Mouse (Mus musculus): ENCODE data around the gene Cic. TPM values are rescaled to one million over a fixed set of nuclear protein-coding genes. Genes with fewer than 3 reads are reported as not detected.
A peak's percentile ranks its signal among the peaks of the same experiment; 100 is the strongest.

Gene Cic
- polyA plus RNA-seq, 1 experiment from 2014 or later: 25.2 TPM

DNA sequence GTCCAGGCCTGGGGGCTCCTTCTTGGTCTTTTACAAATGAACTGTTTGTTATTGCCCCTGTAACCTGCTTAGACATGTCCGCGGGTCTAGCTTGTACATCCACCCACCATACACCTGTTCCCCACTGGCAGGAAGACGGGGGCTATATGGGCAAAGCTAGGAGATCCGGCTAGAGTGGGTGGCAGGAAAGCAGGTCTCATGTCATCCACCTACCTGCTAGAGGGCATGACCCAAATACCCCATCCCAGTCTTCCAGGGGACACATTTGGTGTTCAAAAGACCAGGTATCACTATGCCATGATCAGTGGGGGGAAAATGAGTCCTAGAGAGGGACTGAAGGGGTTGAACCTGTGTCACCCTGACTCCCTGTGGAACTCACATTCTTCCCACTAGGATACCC, 9.9 kb downstream of the Cic start:
- ATAC-seq (replicated peaks; ENCODE audit: low FRiP score): no peak
- peak overlapping the region; percentile 95; the same call in 1 of the 2 replicates for H3K27ac ChIP-seq (ENCODE audit: low read depth, low read length)
- 97% methylated on average over 4 of the region's 4 CpGs for WGBS
- peaks cover 66% of the 10 kb centered on the region for H3K4me1 ChIP-seq (replicated peaks; ENCODE audit: control insufficient read depth, insufficient read depth, low read length)
- no peak for DNase-seq (ENCODE audit: low spot score)
- H3K9me3 ChIP-seq (ENCODE audit: control insufficient read depth, low read length): no peaks in the 10 kb centered on the region
- peak overlapping the region; percentile 62 for H3K4me3 ChIP-seq (ENCODE audit: low read depth, low read length)
- H3K36me3 ChIP-seq (ENCODE audit: control insufficient read depth, insufficient read depth, low read length): peaks cover 5% of the 10 kb centered on the region; the same call in 1 of the 2 replicates
- no peaks in the 10 kb centered on the region for H3K27me3 ChIP-seq (replicated peaks; ENCODE audit: control insufficient read depth, insufficient read depth, low read length)
- peak overlapping the region; percentile 87 for H3K4me2 ChIP-seq
- H3K9ac ChIP-seq (ENCODE audit: low read depth, low read length): peak overlapping the region; percentile 72

DNA sequence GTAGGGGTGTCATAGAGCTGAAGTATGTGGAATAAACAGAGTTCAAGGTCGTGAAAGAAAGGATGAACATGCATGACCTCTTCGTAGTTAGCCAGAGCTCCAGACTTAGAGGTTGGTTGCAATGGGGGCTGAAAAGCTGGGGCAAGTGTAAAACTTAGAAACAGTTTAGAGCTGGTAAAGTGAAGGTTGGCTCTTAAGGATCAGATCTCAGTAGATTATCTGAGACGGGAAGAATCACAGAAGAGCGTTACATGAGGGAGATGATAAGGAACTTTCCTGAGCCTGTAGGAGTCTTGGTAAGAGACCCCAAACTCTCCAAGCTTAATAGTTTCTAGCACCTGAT, 10.5 kb downstream of the Cic start:
- peaks cover 65% of the 10 kb centered on the region for H3K4me1 ChIP-seq (replicated peaks; ENCODE audit: control insufficient read depth, insufficient read depth, low read length)
- no peaks in the 10 kb centered on the region for H3K9me3 ChIP-seq (ENCODE audit: control insufficient read depth, low read length)
- H3K4me3 ChIP-seq (ENCODE audit: low read depth, low read length): peak overlapping the region; percentile 62
- H3K27ac ChIP-seq (ENCODE audit: low read depth, low read length): peak overlapping the region; percentile 95
- DNase-seq (ENCODE audit: low spot score): no peak
- H3K36me3 ChIP-seq (ENCODE audit: control insufficient read depth, insufficient read depth, low read length): peaks cover 3% of the 10 kb centered on the region; the same call in 1 of the 2 replicates
- ATAC-seq (replicated peaks; ENCODE audit: low FRiP score): no peak
- H3K27me3 ChIP-seq (replicated peaks; ENCODE audit: control insufficient read depth, insufficient read depth, low read length): no peaks in the 10 kb centered on the region
- WGBS: 11% methylated on average over 4 of the region's 4 CpGs
- peak overlapping the region; percentile 87 for H3K4me2 ChIP-seq
- H3K9ac ChIP-seq (ENCODE audit: low read depth, low read length): peak overlapping the region; percentile 72

DNA sequence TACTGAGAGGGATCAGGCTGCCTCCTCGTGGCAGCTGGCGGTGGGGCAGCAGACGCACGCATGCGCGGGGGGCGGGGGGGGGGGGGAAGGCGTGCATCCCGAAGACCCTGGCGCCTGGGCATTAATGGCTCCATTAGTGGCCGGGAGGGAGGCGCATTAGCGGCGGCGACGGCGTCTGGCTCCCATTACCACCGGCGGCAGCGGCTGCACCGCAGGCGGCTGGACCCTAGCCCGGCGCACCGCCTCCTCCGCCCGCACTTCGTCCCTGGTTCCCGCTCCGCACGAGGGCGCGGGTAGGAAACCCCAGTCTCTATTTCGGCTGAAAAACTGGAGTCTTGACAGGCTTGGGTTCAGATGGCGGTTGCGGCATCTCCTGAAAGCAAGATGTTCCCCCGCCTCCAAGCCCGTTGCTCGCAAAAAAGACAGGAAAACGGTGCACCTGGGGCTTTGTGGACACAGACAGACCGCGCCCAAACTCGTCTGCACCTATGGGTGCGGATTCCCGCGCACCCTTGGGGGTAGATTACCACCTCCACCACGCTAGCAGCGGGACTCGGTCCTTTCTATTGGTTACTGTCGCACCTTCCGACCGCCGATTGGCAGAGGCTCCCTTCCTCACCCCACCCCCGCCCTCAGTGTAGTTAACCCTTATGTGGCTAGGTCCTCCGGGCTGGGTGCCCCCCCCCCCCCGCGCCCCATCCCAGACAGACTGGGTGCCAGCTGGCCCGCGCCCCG, 11.0 kb downstream of the Cic start:
- under 1% methylated on average over 55 of the region's 60 CpGs for WGBS
- Histone ChIP-seq H3K4me1 (replicated peaks; ENCODE audit: control insufficient read depth, insufficient read depth, low read length) (peaks cover 65% of the 10 kb centered on the region), H3K4me2 (peak overlapping the region; percentile 87), H3K4me3 (ENCODE audit: low read depth, low read length) (peak overlapping the region; percentile 62), H3K36me3 (ENCODE audit: control insufficient read depth, insufficient read depth, low read length) (peaks cover 3% of the 10 kb centered on the region; the same call in 1 of the 2 replicates), H3K27ac (ENCODE audit: low read depth, low read length) (peak overlapping the region; percentile 95), H3K27me3 (replicated peaks; ENCODE audit: control insufficient read depth, insufficient read depth, low read length) (no peaks in the 10 kb centered on the region), H3K9ac (ENCODE audit: low read depth, low read length) (peak overlapping the region; percentile 72), H3K9me3 (ENCODE audit: control insufficient read depth, low read length) (no peaks in the 10 kb centered on the region)
- DNase-seq (ENCODE audit: low spot score): peak; percentile 88
- ATAC-seq (replicated peaks; ENCODE audit: low FRiP score): peak; percentile 69

DNA sequence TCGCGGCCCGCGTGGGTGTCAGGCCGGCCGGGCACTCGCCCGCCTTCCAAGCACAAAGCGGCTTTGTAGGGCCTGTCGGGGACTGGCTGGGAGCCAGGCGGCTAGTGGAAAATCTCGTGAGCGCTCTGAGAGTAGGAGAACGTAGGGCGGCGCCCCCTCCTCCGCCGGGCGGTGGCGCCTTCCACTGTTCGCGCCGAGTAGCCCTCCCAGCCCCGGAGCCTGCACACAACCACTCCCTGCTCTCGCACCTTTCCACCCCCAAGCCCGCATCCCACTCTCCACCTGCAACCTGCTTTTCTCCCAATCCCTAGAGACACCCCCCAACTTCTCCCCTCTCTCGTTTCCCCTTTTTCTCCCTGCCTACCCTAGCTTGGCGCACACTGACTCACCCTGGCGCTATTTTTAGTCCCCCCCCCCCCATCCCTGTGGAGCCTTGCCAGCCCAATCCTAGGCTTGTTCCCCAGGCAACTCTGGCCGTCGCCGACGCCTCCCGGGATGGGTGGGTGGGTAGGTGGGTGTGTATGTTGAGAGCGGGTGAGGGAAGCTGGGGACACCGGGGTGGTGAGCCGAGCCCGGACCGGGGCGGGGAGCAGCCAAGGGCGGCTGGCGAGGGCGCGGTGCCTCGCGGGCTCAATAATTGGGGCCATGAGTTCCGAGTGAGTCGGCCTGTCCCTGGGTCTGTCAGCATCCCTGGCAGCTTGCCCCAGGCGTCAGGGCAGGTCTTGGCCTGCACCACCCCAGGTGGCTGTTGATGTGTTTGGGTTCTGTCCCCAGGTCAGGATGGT, 11.8 kb downstream of the Cic start:
- H3K9ac ChIP-seq (ENCODE audit: low read depth, low read length): peak overlapping the region; percentile 72
- H3K4me3 ChIP-seq (ENCODE audit: low read depth, low read length): peak overlapping the region; percentile 62
- DNase-seq (ENCODE audit: low spot score) (peak; percentile 88), ATAC-seq (replicated peaks; ENCODE audit: low FRiP score) (peak; percentile 53)
- no peaks in the 10 kb centered on the region for H3K9me3 ChIP-seq (ENCODE audit: control insufficient read depth, low read length)
- peaks cover 3% of the 10 kb centered on the region; the same call in 1 of the 2 replicates for H3K36me3 ChIP-seq (ENCODE audit: control insufficient read depth, insufficient read depth, low read length)
- H3K4me2 ChIP-seq: peak overlapping the region; percentile 87
- H3K27me3 ChIP-seq (replicated peaks; ENCODE audit: control insufficient read depth, insufficient read depth, low read length): no peaks in the 10 kb centered on the region
- H3K4me1 ChIP-seq (replicated peaks; ENCODE audit: control insufficient read depth, insufficient read depth, low read length): peaks cover 67% of the 10 kb centered on the region
- peak overlapping the region; percentile 95 for H3K27ac ChIP-seq (ENCODE audit: low read depth, low read length)
- WGBS: under 1% methylated on average over 46 of the region's 49 CpGs

DNA sequence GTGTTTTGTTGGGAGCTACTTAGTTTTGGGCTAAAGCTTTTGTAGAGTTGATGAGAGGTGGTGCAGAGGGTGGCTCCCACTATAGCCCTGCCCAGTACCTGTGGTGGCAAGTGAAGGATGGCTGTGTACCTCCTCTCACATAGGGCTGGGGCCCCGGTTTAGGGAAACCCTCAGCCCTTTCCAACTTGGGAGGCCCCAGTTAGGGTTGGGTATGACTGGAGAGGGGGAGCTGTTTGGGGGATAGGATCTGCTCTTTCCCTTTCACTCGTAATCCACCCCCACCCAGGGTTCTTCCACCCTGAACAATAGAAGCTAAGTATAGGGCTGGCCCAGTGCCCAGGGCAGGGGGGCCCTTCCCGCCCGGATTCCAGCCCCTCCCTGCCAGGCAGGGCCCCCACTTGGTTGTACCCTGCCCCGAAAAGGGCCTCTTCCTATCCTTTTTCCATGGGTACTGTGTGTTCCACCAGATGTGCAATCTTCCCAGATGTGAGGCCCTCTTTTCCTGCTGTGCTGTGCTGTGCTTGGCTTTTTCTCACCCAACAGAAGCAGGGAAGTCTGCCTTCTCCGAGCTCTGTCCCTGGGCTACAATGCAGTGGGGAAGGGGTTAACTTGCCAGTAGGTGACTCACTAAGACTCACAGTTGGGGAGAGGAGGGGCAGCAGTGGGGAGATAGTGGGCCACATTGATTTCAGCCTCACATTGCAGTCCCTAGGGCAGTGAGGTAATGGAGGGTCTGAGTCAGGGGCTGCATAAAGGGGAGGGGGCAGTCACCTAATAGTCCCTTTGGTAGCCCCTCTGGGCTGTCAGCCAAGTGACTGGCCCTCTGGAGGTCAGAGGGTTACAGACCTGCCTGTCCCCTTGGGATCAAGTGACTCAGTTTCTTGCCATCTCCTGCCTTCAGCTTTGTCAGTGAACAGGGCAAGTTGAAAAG, 12.6 kb downstream of the Cic start:
- Histone ChIP-seq H3K4me3 (ENCODE audit: low read depth, low read length) (peak overlapping the region; percentile 62), H3K4me1 (replicated peaks; ENCODE audit: control insufficient read depth, insufficient read depth, low read length) (peaks cover 62% of the 10 kb centered on the region), H3K27me3 (replicated peaks; ENCODE audit: control insufficient read depth, insufficient read depth, low read length) (no peaks in the 10 kb centered on the region), H3K27ac (ENCODE audit: low read depth, low read length) (peak overlapping the region; percentile 95), H3K9me3 (ENCODE audit: control insufficient read depth, low read length) (no peaks in the 10 kb centered on the region), H3K4me2 (peak overlapping the region; percentile 87), H3K9ac (ENCODE audit: low read depth, low read length) (peak overlapping the region; percentile 72), H3K36me3 (ENCODE audit: control insufficient read depth, insufficient read depth, low read length) (peaks cover 8% of the 10 kb centered on the region)
- no peak; the same call in 1 of the 2 replicates for ATAC-seq (replicated peaks; ENCODE audit: low FRiP score)
- DNase-seq (ENCODE audit: low spot score): no peak
- whole genome bisulfite sequencing: 6% methylated on average over 6 of the region's 6 CpGs

DNA sequence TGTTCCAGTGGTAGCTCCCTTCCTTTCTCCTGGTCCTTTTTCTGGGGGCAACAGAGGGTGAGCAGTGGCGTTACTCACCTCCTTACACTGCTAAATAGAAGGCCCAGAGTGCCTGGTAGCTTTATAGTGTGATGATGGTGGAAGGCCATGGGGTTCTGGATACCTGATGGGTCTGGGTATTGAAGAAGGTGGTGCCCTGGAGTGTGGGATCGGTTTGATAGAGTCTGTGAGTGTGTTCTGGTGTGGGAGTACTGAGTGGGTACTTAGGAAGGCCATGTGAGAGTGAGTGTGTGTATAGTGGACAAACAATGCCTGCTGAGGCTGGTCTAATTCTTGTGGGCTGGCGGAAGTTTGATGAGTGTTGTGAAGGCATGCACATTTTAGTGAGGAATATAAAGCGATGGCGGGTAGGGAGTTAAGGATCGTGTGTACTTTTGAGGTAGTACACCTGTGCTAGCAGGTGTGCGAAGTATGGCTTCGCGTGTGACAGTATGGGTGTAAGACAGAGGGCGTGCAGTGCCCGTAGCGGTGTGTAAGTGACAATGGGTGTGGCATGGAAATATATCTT, 13.7 kb downstream of the Cic start:
- Histone ChIP-seq H3K36me3 (ENCODE audit: control insufficient read depth, insufficient read depth, low read length) (peaks cover 17% of the 10 kb centered on the region), H3K27me3 (replicated peaks; ENCODE audit: control insufficient read depth, insufficient read depth, low read length) (no peaks in the 10 kb centered on the region), H3K27ac (ENCODE audit: low read depth, low read length) (peak overlapping the region; percentile 95), H3K4me1 (replicated peaks; ENCODE audit: control insufficient read depth, insufficient read depth, low read length) (peaks cover 52% of the 10 kb centered on the region), H3K9me3 (ENCODE audit: control insufficient read depth, low read length) (no peaks in the 10 kb centered on the region), H3K4me2 (peak overlapping the region; percentile 87), H3K4me3 (ENCODE audit: low read depth, low read length) (peak overlapping the region; percentile 62), H3K9ac (ENCODE audit: low read depth, low read length) (peak overlapping the region; percentile 72)
- 23% methylated on average over 12 of the region's 12 CpGs for WGBS
- peak; percentile 25 for ATAC-seq (replicated peaks; ENCODE audit: low FRiP score)
- no peak for DNase-seq (ENCODE audit: low spot score)

DNA sequence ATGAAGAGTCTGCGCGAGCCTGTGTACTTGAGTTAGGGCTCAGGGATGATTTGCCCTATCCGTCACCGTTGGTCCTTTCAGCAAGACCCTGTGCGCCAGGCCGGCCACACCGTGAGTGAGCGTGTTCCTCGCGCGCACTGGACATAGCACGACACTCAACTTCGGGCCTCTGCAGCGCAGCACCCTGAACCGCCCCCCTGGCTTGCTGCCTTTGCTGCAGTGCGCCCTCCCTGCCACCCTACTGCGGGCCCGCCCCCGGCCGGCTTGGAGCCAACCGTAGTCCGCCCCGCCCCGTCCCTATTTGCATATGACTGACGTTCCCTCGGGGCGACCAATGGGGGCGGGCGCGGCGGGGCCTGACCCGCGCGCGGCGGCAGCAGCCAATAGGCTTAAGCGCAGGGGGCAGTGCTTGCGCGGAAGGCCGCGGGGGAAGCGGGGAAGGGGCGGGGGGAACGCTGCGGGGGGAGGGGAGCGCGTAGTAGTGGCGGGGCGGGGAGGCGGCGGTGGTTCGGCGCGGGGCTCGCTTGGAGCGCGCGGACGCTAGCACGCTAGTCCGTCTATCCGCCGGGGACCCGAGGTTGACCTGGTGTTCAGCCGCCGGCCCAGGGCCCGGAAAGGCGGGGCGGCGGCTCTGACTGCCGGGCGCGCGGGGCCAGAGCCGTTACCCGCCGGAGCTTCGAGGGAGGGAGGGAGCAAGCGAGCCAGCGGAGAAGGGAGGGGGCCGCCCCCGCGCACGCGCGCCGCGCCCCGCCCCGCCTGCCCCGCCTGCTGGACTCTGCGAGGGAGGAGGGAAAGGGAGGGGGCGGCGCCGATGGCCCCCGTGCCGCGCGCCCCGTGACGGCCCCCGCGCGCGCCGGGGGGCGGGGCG, 14.5 kb downstream of the Cic start:
- under 1% methylated on average over 74 of the region's 108 CpGs for WGBS
- H3K4me3 ChIP-seq (ENCODE audit: low read depth, low read length): peak overlapping the region; percentile 62
- H3K27ac ChIP-seq (ENCODE audit: low read depth, low read length): peak overlapping the region; percentile 95
- peak overlapping the region; percentile 87 for H3K4me2 ChIP-seq
- H3K27me3 ChIP-seq (replicated peaks; ENCODE audit: control insufficient read depth, insufficient read depth, low read length): no peaks in the 10 kb centered on the region
- DNase-seq (ENCODE audit: low spot score) (peak; percentile 99), ATAC-seq (replicated peaks; ENCODE audit: low FRiP score) (peak; percentile 81)
- H3K36me3 ChIP-seq (ENCODE audit: control insufficient read depth, insufficient read depth, low read length): peaks cover 24% of the 10 kb centered on the region
- peak overlapping the region; percentile 82 for H3K9ac ChIP-seq (ENCODE audit: low read depth, low read length)
- H3K9me3 ChIP-seq (ENCODE audit: control insufficient read depth, low read length): no peaks in the 10 kb centered on the region
- peaks cover 45% of the 10 kb centered on the region for H3K4me1 ChIP-seq (replicated peaks; ENCODE audit: control insufficient read depth, insufficient read depth, low read length)
